Mouse (Mus musculus): Measurements from ENCODE around the gene Chd4.

Chd4 gene

DNA sequence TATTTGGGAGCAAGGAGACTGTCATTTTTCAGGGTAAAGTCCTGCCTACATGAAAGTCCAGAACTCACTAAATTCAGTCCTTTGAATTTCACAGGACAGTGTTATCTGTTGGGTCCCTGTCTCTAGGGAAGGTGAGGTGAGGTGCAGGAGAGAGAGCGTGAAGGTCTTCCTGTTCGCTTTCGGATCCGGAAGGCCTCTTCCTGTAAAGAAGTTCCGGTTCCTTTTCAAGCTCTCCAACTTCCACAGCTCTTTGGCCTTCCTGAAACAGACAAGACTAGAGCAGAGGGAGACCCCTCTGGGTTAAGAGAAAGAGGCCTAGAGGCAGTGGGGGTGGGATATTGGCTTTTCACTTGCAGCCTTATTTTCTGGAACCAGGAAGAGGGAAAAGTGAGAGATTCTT lies 3.4 kb upstream of the Chd4 start:
- no peak for DNase-seq (ENCODE audit: low spot score)

DNA sequence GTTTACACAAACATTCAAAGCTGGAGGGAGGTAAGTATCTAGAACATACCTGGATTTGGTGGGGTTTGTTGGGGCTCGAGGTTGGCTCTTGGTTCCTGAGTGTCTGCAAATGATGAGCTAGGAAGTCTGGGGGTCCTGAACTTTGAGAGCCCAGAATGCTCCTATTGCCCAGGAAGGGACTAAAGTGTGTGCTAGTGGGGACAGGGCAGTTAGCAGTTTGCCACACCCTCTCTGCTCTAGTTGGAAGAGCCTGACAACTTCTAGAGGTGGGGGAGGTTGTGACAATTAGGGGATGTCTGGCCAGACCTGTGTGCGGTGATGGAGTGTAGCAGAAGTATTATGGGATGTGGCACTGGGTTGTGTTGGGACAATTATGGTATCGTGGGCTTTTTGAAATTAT lies 938 bp upstream of the Chd4 start:
- DNase-seq (ENCODE audit: low spot score): no peak

DNA sequence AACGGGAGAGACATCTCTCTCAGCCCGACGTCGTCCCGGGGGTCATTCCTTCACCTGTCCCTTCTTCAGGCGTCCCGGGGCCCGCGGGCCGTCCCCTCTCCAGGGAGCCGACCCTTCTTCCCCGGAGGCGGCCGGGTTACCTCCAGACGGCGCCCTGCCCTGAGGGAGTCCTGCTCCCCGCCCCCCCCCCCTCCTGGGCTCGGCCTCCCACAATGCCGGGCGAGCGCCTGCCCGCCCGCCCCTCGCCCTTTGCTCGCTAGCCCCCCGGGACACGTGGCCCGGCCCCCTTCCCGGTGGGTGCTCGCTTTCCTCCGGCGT lies 457 bp downstream of the Chd4 start:
- DNase-seq (ENCODE audit: low spot score): no peak

DNA sequence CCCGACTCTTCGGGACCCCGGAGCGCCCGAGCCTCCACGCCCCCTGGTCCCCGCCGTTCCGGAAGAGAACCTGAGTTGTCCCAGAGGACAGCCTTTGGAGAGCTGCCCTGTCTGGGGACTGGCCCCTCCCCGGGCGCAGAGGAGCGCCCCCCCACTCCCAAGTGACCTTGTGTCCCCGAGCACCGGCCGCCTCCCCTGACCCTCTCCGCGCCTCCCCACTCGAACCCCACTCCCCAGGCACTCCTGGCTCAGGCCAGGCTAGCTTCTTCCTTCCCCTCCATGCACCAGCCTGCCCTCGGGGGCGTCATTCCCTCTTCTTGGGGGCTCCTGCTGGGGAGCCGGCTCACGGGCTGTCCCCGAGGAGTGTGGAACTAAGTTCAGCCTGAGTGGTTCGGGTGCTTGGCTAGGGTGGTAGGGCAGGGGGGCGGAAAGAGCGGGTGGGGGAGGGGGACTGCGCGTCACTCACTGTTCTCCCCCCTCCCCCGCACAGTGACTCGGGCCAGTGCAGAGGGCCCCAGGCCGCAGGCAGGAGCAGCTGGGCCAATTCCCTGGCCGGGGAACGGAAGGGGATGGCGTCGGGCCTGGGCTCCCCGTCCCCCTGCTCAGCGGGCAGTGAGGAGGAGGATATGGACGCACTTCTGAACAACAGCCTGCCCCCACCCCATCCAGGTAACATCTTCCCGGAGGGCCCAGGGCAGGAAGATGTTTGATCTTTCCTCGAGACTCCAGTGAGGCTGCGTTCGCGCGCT lies 990 bp downstream of the Chd4 start:
- DNase-seq (ENCODE audit: low spot score): peak; percentile 67

DNA sequence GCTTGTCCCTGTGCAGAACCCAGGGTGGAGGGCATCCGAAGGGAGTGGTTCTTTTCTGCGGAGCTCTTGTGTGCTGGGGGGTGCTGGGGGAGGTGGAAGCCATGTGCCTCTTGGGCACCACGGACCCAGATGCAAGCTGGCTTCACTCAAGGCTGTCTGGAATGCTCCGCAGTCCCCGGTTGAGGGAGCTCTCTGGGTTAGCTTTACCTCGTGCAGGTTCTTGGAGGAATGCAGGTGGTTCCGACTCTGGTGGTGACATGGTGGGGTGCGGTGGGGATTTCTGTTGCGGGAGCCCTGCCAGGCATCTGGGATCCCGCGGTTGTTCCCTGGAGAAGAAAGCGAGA lies 1.5 kb downstream of the Chd4 start:
- DNase-seq (ENCODE audit: low spot score): no peak

DNA sequence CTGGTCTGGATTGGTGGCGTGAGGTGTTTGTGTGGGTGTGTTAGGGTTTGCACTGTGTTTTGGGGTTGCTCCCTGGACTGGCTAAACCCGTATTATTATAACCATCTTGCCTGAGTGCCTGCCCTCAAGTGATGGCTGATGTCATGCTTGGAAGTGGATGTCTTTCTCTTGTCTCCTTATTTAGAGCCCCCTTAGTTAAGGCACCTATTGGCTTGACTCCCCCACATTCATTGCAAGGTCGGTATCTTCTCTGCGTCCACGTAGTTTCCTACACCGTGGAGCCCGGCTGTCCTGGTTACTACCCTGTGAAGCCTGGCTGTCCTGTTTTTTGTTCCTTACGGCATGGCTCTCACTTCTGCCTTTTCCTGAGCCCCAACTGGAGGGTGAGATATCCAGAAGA lies 2.2 kb downstream of the Chd4 start:
- no peak for DNase-seq (ENCODE audit: low spot score)

DNA sequence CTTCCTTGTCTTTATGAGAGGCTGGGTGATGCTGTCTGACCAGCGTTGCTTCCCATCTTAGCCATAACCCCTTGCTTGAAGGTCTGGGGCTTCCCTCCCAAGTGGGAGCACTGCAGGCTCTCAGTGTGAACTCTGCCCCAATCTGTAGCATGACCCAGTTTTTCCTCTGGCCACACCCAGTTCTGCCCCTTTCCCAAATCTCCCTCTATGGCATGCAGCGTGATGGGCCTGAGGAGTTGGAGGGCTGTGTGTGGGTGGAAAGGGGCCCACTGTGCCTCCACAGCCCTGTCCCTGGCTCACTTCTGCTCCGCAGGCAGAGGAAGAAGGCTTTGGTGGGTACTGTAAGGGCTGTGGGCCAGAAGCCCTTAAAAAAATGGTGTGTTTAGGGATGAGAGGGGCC lies 2.7 kb downstream of the Chd4 start:
- no peak for DNase-seq (ENCODE audit: low spot score)

DNA sequence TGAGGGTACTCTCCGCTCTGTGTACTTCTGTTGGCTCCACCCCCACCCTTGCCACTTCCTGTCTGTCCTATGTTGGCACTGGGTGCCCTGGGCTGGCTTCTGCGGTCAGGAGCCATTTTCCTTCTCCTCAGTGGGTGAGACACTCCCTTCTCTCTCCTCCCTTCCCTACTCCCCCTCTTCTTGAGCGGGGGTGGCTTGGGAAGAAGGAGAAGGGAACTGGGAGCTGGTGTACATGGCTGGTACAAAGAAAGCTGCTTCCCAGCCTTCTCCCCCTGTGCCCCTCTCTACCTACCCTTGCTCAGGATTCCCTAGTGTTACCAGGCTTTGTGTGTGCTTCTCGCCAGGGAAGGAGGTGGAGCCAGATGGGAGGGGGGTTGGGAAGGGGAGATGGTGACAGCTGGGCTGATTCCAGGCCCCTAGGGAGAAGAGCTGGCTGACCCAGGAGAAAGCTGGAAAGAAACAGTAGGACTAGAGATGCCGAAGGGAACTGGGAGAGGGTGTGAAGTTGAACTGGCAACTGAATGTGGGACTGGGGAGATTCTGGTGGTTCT lies 3.7 kb downstream of the Chd4 start:
- no peak for DNase-seq (ENCODE audit: low spot score)

DNA sequence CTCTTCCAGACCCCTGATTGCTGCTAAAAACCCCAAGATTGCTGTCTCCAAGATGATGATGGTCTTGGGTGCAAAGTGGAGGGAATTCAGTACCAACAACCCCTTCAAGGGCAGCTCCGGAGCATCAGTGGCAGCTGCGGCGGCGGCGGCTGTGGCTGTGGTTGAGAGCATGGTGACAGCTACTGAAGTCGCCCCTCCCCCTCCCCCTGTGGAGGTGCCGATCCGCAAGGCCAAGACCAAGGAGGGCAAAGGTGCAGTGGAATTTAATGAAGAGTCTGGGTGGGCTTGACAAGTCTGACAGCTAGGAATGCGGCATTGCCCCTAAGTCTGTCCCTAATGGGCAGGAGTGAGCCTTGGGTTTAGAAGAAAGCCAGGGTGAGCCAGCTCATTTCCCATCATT lies 5.7 kb downstream of the Chd4 start:
- DNase-seq (ENCODE audit: low spot score): no peak

DNA sequence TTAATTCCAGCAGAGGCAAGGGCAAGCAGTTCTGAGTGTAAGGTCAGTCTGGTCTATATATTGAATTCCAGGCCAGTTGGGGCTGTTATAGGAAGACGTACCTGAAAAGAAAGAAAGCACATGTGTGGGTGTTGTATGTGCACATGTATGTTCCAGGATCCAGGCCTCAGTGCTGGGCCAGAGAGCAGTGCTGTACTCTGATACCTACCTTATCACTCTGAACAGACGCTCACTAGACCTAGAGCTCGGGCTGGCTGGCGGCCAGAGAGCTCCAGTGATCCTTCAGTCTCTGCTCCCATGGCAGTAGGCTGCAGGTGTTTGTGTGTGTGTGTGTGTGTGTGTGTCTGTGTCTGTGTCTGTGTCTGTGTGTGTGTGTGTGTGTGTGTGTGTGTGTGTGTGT lies 8.4 kb downstream of the Chd4 start:
- no peak for DNase-seq (ENCODE audit: low spot score)

DNA sequence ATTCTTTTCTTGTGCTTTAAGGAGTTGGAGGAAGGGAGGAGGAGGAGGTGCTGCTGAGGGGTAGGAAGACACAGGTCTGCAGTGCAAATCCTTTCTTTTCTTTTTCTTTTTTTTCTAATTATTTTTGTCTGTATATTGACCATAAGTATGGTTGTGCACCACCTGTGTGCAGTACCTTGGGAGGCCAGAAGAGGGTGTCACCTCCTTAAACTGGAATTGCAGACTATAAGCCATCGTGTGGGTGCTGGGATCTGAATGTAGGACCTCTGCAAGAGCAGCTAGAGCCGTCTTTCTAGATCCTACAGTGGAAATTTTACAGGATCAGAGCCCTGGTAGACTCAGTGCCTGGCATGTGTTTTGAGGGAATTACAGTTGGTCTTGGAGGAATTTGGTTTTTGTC lies 11.9 kb downstream of the Chd4 start:
- DNase-seq (ENCODE audit: low spot score): no peak

DNA sequence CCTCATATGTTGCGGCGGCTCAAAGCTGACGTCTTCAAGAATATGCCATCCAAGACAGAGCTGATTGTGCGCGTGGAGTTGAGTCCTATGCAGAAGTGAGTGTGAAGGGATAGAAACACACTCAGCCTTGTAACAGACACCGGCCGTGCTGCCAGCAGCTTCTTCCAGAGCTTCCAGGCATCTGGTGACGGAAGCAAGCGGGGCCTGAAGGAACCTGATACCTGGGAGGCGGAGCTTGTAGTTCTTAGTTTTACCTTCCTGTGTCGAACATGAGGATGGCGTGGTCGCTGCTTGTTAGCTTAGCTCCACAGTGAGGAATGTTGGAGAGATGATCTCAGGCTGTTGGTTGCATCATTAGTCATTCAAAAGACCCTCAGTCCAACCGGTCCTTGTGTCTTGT lies 13.6 kb downstream of the Chd4 start:
- no peak for DNase-seq (ENCODE audit: low spot score)

DNA sequence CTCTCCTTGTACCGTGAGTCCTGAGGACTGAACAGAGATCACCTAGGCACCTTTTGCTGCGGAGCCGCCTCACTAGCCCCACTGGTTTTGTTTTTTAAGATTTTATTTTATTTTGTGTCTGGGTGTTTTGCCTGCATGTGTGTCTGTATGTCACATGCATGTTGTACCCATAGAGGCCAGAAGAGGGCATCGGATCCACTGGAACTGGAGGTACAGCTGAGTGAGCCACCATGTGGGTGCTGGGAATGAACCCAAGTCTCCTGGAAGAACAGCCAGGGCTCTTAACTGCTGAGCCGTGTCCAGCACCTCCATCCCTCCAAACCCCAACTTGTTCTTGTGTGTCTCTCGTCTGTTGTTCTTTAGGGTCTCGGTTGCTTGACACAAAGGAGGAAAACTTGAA lies 15.1 kb downstream of the Chd4 start:
- DNase-seq (ENCODE audit: low spot score): no peak

DNA sequence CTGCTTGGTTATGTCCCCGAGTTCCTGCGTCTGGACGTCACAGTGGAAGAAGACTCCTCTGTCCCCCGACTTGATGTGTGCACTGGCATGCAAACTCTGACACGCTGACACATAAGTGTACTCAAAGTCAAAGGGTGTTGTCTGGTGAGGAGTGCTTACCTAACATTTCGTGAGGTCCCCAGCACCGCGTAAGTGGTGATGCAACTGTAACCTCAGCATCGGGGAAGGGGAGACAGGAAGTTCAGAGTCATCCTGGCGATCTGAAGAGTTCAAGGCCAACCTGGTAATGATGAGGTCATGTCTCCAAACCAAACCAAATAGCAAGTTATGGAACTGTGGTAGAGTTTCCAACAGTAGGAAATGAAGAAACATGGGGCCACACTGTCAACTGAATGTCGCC lies 16.8 kb downstream of the Chd4 start:
- no peak for DNase-seq (ENCODE audit: low spot score)

DNA sequence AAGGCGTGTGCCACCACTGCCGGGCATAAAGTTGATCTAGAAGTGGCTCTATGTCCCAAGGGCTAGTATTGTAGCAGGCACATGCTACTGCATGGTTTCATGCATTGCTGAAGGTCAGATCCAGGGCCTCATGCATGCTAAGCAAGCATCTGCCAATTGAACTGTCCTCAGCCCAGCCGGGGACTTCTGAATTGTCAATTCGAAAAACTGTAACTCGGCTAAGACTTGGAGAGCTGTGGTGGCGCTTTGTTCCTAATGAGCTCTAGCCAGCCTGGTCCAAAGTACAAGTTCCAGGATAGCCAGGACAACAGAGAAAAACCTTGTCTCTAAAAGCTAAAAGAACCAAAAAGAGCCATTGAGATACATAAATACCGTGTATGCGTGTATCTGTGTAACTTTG lies 23.6 kb downstream of the Chd4 start:
- no peak for DNase-seq (ENCODE audit: low spot score)

DNA sequence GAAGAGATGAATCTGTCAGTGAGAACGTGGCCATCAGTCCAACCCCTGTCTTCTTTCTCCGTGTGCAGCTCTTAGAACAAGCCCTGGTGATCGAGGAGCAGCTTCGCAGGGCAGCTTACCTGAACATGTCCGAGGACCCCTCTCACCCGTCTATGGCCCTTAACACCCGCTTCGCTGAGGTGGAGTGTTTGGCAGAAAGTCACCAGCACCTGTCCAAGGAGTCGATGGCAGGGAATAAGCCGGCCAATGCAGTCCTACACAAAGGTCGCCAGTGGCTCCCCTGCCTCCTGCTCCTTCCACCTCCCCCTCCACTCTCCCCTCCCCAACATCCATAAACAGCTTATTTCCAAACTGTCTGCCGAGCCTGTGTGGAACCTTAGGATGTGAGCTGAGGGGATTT lies 32.9 kb downstream of the Chd4 start:
- no peak for DNase-seq (ENCODE audit: low spot score)

DNA sequence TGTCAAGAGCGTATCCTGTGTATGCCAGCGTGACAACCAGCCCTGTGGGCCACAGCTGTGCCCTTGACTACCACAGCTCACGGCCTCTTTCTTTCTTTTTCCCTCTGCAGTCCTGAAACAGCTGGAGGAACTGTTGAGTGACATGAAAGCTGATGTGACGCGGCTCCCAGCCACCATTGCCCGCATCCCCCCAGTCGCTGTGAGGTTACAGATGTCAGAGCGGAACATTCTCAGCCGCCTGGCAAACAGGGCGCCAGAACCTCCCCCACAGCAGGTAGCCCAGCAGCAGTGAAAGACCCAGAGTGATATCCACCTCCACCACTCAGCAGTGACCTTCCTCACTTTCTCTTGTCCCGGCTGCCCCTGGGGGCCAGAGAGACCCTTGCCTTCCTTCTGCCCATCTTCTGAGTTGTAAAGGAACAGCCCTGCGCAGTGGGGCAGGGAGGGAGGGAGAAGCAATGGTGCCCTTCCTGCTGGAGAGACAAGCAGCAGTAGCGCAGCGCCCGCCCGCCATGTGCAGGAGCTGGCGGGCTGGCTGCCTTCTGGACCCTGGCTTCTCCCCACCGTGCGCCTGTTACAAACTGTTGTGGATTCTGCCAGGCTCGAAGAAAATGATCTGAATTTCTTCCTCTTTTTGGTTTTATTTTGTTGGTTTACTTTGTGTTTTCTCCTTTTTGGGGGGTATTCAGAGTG lies 34.1 kb downstream of the Chd4 start:
- no peak for DNase-seq (ENCODE audit: low spot score)

DNA sequence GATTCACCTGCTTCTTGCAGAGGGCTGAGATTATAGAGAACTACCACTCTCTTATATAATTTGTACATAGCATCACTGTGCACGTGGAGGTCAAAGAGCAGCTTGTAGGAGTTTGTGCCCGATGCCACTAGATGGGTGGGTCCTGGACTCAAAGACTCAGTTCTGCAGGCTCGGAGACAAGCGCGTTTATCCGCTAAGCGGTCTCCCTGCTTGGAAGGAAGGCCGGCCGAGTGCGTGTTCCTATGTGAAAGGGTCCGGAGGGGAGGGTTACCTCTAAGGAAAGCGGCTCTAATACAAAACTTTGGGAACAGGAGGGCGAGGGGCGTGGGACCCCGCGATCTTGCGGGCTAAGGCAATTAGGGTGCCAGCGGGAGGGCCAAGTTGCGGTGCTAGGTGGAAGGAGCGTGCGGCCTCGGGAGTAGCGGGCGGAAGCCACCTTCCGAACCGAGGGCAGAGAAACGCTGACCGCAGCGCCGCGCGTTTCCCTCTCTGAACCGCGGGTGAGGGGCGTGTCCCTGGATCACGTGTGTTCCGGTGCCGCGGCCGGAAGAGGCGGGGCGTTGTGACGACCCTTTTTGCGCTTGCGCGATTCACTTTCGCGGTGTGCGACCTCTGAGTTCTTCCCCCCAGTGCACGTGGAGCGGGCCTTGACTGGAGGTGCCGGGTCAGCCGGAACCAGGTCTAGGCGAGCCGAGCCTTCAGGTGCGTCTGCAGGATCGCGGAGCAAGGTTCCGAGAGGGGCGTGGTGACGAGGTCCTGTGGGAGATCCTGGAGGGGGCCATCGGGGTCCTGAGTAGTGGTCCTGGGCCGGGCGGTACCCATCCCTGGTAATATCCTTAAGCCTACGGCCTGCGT lies 35.7 kb downstream of the Chd4 start, which contains the start of gene Nop2:
Gene Nop2, plus strand, starts transcription at position 608 of the 855 bp plus-strand sequence.
- DNase-seq (ENCODE audit: low spot score): peak; percentile 92

DNA sequence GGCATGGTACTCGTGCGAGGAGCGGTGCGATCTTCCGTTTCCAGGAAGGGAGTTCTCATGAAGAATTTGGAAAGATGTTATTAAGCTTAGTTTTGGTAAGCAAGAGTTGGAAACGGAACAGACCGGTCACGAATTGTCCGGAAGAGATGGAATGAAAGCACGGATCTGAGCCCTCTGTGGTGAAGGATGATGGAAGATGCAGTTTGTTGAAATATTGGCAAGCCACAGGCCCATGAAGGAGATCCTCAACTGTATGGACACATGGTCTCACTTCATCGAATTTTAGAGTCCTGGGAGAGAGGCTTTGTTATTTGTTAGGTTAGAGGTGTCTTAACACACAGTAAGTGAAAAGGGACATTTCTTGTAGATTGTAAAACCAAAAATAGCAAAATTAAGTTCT lies 36.7 kb downstream of the Chd4 start:
- DNase-seq (ENCODE audit: low spot score): no peak

DNA sequence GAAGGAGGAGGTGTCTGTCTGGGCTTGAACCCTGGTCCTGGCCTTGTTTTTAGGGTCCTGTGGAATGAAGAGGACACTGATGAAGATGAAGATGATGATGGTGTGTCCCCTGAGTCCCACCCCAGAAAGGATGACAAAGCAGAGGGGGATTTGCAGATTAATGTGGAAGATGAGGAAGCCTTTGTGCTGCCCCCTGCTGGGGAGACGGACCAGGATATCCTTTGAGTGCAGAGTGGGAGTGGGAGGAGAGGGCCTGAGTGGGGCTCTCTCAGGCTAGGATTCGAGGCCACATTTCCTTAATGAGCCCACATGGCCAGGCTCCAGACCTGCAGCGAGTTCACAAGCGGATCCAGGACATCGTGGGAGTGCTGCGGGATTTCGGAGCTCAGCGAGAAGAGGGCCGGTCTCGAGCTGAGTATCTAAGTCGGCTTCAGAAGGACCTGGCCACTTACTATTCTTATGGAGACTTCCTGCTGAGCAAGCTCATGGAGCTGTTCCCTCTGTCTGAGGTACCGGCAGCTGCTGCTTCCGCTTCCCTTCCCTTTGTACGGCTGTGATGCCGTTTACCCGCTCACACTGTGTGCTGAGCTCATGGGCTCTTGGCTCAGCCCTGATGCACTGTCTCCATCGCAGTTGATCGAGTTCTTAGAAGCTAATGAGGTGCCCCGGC lies 41.4 kb downstream of the Chd4 start:
- DNase-seq (ENCODE audit: low spot score): no peak

DNA sequence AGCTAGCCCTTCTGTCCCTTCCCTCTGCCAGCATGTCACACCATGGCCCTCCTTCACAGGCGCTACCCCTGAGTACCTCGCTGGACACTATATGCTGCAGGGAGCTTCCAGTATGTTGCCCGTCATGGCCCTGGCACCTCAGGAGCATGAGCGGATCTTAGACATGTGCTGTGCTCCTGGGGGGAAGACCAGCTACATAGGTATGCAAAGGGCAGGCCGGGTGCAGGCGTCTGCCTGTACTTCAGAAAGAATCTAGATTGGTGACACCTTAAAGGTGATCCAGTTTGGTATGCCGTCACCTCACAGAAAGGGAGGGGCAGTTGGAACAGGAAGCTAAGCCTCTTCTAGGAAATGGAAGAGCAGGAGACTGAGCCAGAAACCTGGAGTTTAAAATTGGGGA lies 44.0 kb downstream of the Chd4 start:
- DNase-seq (ENCODE audit: low spot score): no peak

DNA sequence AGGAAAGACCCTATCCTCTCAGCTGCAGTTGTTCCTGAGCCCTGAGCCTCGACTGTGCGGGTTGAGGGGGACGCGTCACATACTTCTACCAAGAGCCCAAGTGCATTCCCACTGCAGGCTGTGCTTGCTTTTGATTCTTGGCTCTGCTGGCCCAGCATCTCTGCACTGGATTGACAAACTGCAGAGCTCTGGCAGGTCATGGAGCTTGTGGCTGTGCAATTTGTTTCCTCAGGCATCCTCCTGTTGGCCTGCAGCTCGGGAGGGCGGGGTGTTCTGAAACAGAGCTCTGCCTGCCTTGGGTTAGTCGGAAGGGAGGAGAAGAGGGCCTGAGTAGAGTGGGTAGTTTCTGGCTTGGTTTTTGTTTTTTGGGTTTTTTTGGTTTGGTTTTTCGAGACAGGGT lies 46.7 kb downstream of the Chd4 start:
- no peak for DNase-seq (ENCODE audit: low spot score)

Data from testis, postnatal 14 days (tissue).